Mouse (Mus musculus) G1E (cell line): ENCODE measurements around the gene Ube2h.

ENCODE experiments used
- CTCF ChIP-seq: IDR thresholded peaks from 2 replicates; pipeline ENCODE4 v1.5.1; 2012; ENCODE audit warnings: low read depth, low read length, inconsistent platforms, mixed read lengths
- GATA1 ChIP-seq: IDR thresholded peaks from 2 replicates; pipeline ENCODE4 v1.6.1; 2012; ENCODE audit warnings: borderline replicate concordance, low read length, inconsistent platforms, mixed read lengths

- TF ChIP-seq CTCF (no peak), GATA1 (no peak)
Measured at GRCm38 (mm10) chr6:30265402-30265801, 38.9 kb downstream of the Ube2h start.
